Comparison of ENCODE assay signal across 15 mouse cellular contexts in the genomic region with DNA sequence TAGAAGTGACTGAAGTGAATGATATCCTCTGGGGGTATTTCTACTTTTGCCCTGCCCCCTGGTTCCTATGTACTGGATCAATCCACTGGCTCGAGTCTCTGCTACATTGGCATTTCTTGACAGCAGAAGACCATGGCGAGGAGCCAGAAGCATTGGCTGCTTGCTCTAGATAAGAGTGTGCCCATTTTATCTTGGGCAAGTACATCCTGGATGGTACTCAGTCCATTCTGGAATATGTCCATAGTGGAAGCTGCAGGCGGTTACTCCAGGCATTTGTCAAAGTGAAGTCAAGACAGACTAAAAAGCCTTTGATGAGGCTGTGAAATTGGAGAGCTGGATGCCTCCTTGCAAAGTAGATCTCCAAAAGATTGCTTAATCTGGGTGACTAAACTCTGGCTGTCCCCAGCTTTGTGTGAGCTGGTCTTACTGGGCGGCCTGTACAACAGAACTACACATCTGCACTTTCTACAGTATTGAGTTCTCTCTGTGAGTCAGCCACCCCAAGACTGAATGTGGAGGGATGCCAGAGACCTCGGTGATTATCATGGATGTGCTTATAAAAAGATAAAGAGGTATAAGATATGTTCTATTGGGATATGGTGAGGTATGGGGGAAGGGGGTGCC.
DNase-seq lines count a peak whose midpoint lies in the region; ATAC-seq and TF ChIP-seq lines count a peak whose summit lies in the region.
"Had no signal": no experiment of that assay in that cellular context is flagged by ENCODE, and none has a peak within 500 bp of the region (broad histone marks: within the 10 kb centered on the region; RNA-seq: fewer than 3 reads in every experiment).

No protein-coding gene starts in this region.

- TF ChIP-seq EP300 in lung, postnatal 0 days (IDR thresholded peaks at IDR 0.05): no peak

- H3K4me1 ChIP-seq in lung, postnatal 0 days (ENCODE audit: insufficient read depth, low read depth, low read length): no peaks in the 10 kb centered on the region
- H3K4me1 ChIP-seq: heart, embryonic 12.5 days; limb, embryonic 13.5 days; lung, embryonic 15.5 days; neural tube, embryonic 12.5 days had no signal

- no peak overlapping the region for H3K27ac ChIP-seq in lung, postnatal 0 days (ENCODE audit: low read length)
- H3K27ac ChIP-seq: limb, embryonic 13.5 days; lung, embryonic 15.5 days; neural tube, embryonic 12.5 days had no signal

- H3K36me3 ChIP-seq in lung, postnatal 0 days (ENCODE audit: insufficient read depth, low read length): no peaks in the 10 kb centered on the region
- H3K36me3 ChIP-seq: heart, embryonic 12.5 days; limb, embryonic 13.5 days; lung, embryonic 15.5 days; neural tube, embryonic 12.5 days had no signal

- intact Hi-C loops in left cerebral cortex, postnatal 4 days (cut with DNase I): no loop called here

- peak; percentile 30 for DNase-seq in lung, postnatal 0 days (ENCODE audit: low spot score)
- DNase-seq in lung, adult 18-20 months: no peak
- DNase-seq in 416B (ENCODE audit: low read depth): peak; percentile 57
- DNase-seq in adipocyte (ENCODE audit: low spot score): peak; percentile 15
- peak; percentile 8 for DNase-seq in gastrocnemius, postnatal 10 days
- no peak for DNase-seq in left cerebral cortex, postnatal 4 days
- DNase-seq in heart, adult 9 months (ENCODE audit: low spot score in 2 of 2): no peak
- DNase-seq: kidney, postnatal 14 days; midbrain, embryonic 14.5 days; retina, postnatal 1 day; thymus, adult 2 months had no signal

- no peaks in the 10 kb centered on the region for H3K9me3 ChIP-seq in lung, postnatal 0 days (ENCODE audit: low read length)
- H3K9me3 ChIP-seq: heart, embryonic 12.5 days; limb, embryonic 13.5 days; lung, embryonic 15.5 days; neural tube, embryonic 12.5 days had no signal

- WGBS in lung, postnatal 0 days: 62% methylated on average over 5 of the region's 5 CpGs

- no peak overlapping the region for H3K4me2 ChIP-seq in lung, postnatal 0 days (replicated peaks; ENCODE audit: low read depth, low read length)
- H3K4me2 ChIP-seq: heart, embryonic 12.5 days; limb, embryonic 13.5 days; lung, embryonic 15.5 days; neural tube, embryonic 12.5 days had no signal

- peak; percentile 38; the same call in 1 of the 2 replicates for ATAC-seq in lung, postnatal 0 days

- H3K27me3 ChIP-seq in lung, postnatal 0 days (replicated peaks; ENCODE audit: insufficient read depth, low read length): no peaks in the 10 kb centered on the region
- H3K27me3 ChIP-seq: heart, embryonic 12.5 days; limb, embryonic 13.5 days; lung, embryonic 15.5 days; neural tube, embryonic 12.5 days had no signal

- no peak overlapping the region for H3K9ac ChIP-seq in lung, postnatal 0 days (replicated peaks; ENCODE audit: low read depth)
- H3K9ac ChIP-seq: heart, embryonic 12.5 days; limb, embryonic 13.5 days; lung, embryonic 15.5 days; neural tube, embryonic 12.5 days had no signal

- no peak for TF ChIP-seq CTCF in lung, postnatal 0 days (IDR thresholded peaks at IDR 0.05)

- H3K4me3 ChIP-seq in lung, postnatal 0 days (ENCODE audit: low read depth, low read length): no peak overlapping the region
- H3K4me3 ChIP-seq: heart, embryonic 12.5 days; limb, embryonic 13.5 days; lung, embryonic 15.5 days; neural tube, embryonic 12.5 days had no signal

Comparison
In these comparisons a context has a peak if more than half of its experiments do, and no peak if none do; other contexts are left out.
1. DNase-seq: peak in lung, postnatal 0 days (single experiment), 416B (single experiment), adipocyte (single experiment) and gastrocnemius, postnatal 10 days (single experiment); none in lung, adult 18-20 months (0 of 2), left cerebral cortex, postnatal 4 days (single experiment) and heart, adult 9 months (0 of 2).